Mouse (Mus musculus): Measurements from ENCODE around the gene Adarb1. TPM values are rescaled to one million over a fixed set of nuclear protein-coding genes. Genes with fewer than 3 reads are reported as not detected.
A peak's percentile ranks its signal among the peaks of the same experiment; 100 is the strongest.

Gene Adarb1
- total and polyA plus RNA-seq, 3 experiments = 11.4 to 17.2 (median 17.1) TPM

DNA sequence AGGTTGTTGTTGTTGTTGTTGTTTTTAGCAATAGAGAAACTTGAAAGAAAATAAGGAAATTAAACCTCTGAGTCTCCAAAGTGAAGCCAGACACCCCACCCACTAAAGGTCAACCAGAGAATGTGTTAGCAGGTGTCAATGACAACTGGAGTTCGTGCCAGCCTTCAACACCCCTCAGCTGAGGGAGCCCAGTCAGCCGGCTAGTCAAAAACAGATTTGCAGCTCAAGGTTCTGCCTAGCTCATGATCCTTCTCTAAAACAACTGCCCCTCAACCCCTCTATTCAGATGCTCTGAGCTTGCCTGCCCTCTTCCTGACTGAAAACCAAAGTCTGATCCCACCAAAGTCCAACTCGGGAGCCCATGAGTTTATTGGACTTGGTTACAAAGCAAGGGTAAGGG is 23.7 kb upstream of the Adarb1 start:
- 48% methylated on average over 3 of the region's 3 CpGs for WGBS
- H3K27ac ChIP-seq = peak overlapping the region; percentile 84
- H3K79me2 ChIP-seq (replicated peaks; ENCODE audit: control insufficient read depth, insufficient read depth, low read length) = no peaks in the 10 kb centered on the region
- peaks cover 4% of the 10 kb centered on the region for H3K4me1 ChIP-seq (ENCODE audit: control insufficient read depth, insufficient read depth, low read length)
- H3K27me3 ChIP-seq (ENCODE audit: control insufficient read depth, insufficient read depth, low read length) = no peaks in the 10 kb centered on the region
- intact Hi-C loops (cut with DNase I) = loop anchor here (2.0 kb wide), 1 partner anchor 67 kb away; no protein-coding TSS in a partner anchor
- peak; percentile 44 for DNase-seq
- H3K4me3 ChIP-seq = no peak overlapping the region
- H3K9ac ChIP-seq (ENCODE audit: low read depth, low read length) = 0 out of 2 replicates have a peak overlapping the region, but pooled peaks have one; percentile 8
- 0 out of 2 replicates have a peak, but pooled peaks have one; percentile 19 for TF ChIP-seq EP300 (IDR thresholded peaks at IDR 0.05; ENCODE audit: insufficient read depth, low read depth, low read length)
- TF ChIP-seq POLR2A (IDR thresholded peaks at IDR 0.05; ENCODE audit: insufficient read depth, low read depth, low read length) = no peak
- H3K36me3 ChIP-seq (ENCODE audit: control insufficient read depth, insufficient read depth, low read length) = no peaks in the 10 kb centered on the region; the same call in 1 of the 2 replicates

DNA sequence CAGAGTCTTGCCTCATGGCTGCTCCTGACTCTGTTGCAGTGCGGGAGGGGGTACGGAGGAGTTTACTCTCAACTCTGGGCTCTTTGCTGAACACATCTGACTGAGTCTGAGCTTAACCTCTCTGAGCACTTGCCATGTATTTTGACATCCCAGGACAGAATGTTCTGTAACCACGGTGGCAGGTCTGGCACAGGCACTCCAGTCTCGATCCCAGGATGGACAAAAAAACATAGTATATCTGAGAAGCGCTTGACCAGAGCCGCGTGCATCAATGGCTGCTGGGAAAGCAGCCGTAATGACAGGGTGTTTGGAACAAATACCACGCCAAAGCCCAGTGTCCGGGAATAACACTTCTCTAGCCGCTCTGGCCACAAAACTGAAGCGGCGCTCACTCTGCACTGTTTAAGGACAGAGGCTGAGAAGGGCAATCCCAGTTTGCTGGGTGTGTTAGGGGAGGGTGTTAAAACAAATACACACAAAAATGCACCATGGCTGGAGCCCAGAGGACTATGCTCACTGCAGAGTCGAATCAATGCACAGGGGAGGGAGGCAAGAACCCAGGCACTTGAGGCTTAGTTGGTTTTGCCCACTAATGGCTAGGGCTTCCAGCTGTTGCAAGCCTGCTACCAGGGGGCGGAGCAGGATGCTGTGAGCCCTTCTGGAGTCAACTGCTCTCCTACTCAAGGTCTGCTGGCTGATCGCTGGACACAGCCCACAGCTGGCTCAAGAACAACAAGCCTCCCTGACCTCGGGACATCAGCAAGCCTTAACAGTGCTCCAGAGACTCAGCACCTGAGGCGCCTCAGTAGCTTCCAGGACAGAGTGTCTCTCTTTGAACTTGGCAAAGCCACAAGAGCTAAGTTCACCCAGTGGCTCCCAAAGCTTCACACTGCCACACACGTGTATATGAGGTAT is 23.0 kb upstream of the Adarb1 start:
- Histone ChIP-seq H3K36me3 (ENCODE audit: control insufficient read depth, insufficient read depth, low read length) (no peaks in the 10 kb centered on the region; the same call in 1 of the 2 replicates), H3K9ac (ENCODE audit: low read depth, low read length) (no peak overlapping the region; the same call in 1 of the 2 replicates), H3K4me3 (no peak overlapping the region), H3K79me2 (replicated peaks; ENCODE audit: control insufficient read depth, insufficient read depth, low read length) (no peaks in the 10 kb centered on the region), H3K27me3 (ENCODE audit: control insufficient read depth, insufficient read depth, low read length) (no peaks in the 10 kb centered on the region), H3K4me1 (ENCODE audit: control insufficient read depth, insufficient read depth, low read length) (peaks cover 6% of the 10 kb centered on the region), H3K27ac (peak overlapping the region; percentile 84)
- peak; percentile 31 for TF ChIP-seq CTCF (IDR thresholded peaks at IDR 0.05)
- peak; percentile 100 for TF ChIP-seq EP300 (IDR thresholded peaks at IDR 0.05; ENCODE audit: insufficient read depth, low read depth, low read length)
- TF ChIP-seq POLR2A (IDR thresholded peaks at IDR 0.05; ENCODE audit: insufficient read depth, low read depth, low read length) = peak; percentile 21; the same call in 1 of the 2 replicates
- intact Hi-C loops (cut with DNase I) = loop anchor here (2.0 kb wide), 1 partner anchor 68 kb away; no protein-coding TSS in a partner anchor
- peak; percentile 76 to 83 for DNase-seq
- WGBS = 29% methylated on average over 19 of the region's 19 CpGs

DNA sequence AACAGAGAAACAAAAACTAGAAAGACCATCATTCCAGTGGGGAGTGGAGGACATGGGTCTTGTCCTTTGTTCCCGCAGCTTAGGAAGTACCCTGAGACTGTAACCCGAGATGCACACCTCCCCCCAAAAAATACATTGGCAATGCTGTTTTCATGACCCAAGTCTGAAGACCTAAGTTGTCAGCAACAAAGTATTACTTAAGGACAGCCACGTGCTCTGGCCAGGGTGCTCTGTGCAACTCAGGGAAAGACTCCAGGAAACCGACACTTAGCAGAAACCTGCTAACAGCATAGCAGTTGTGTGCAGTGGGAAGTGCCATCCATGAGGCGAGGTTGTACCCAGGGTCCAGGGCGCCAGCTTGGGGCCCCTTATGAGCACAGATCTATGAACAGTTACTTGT is 22.2 kb upstream of the Adarb1 start:
- peak; percentile 30 to 41 for DNase-seq
- TF ChIP-seq POLR2A (IDR thresholded peaks at IDR 0.05; ENCODE audit: insufficient read depth, low read depth, low read length) (no peak), CTCF (IDR thresholded peaks at IDR 0.05) (no peak), EP300 (IDR thresholded peaks at IDR 0.05; ENCODE audit: insufficient read depth, low read depth, low read length) (no peak)
- Histone ChIP-seq H3K36me3 (ENCODE audit: control insufficient read depth, insufficient read depth, low read length) (no peaks in the 10 kb centered on the region; the same call in 1 of the 2 replicates), H3K4me3 (no peak overlapping the region), H3K27me3 (ENCODE audit: control insufficient read depth, insufficient read depth, low read length) (no peaks in the 10 kb centered on the region), H3K4me1 (ENCODE audit: control insufficient read depth, insufficient read depth, low read length) (peaks cover 11% of the 10 kb centered on the region), H3K79me2 (replicated peaks; ENCODE audit: control insufficient read depth, insufficient read depth, low read length) (no peaks in the 10 kb centered on the region), H3K9ac (ENCODE audit: low read depth, low read length) (no peak overlapping the region), H3K27ac (peak overlapping the region; percentile 84)
- 44% methylated on average over 6 of the region's 6 CpGs for WGBS
- intact Hi-C loops (cut with DNase I) = loop anchor here (2.0 kb wide), 1 partner anchor 69 kb away; no protein-coding TSS in a partner anchor

- Histone ChIP-seq H3K4me3 (no peak overlapping the region), H3K36me3 (ENCODE audit: control insufficient read depth, insufficient read depth, low read length) (no peaks in the 10 kb centered on the region; the same call in 1 of the 2 replicates), H3K9ac (ENCODE audit: low read depth, low read length) (no peak overlapping the region), H3K79me2 (replicated peaks; ENCODE audit: control insufficient read depth, insufficient read depth, low read length) (no peaks in the 10 kb centered on the region), H3K4me1 (ENCODE audit: control insufficient read depth, insufficient read depth, low read length) (peaks cover 16% of the 10 kb centered on the region), H3K27ac (no peak overlapping the region), H3K27me3 (ENCODE audit: control insufficient read depth, insufficient read depth, low read length) (no peaks in the 10 kb centered on the region)
- DNase-seq = no peak
- intact Hi-C loops (cut with DNase I) = no loop called here
- no peak for TF ChIP-seq POLR2A (IDR thresholded peaks at IDR 0.05; ENCODE audit: insufficient read depth, low read depth, low read length)
- TF ChIP-seq EP300 (IDR thresholded peaks at IDR 0.05; ENCODE audit: insufficient read depth, low read depth, low read length) = no peak
- TF ChIP-seq CTCF (IDR thresholded peaks at IDR 0.05) = no peak
- 93% methylated on average over 3 of the region's 3 CpGs for WGBS
Observed at GRCm38 (mm10) chr10:77439026-77439425, 21.0 kb upstream of the Adarb1 start.

- no peaks in the 10 kb centered on the region; the same call in 1 of the 2 replicates for H3K36me3 ChIP-seq (ENCODE audit: control insufficient read depth, insufficient read depth, low read length)
- no peak overlapping the region for H3K4me3 ChIP-seq
- peaks cover 23% of the 10 kb centered on the region for H3K4me1 ChIP-seq (ENCODE audit: control insufficient read depth, insufficient read depth, low read length)
- H3K27me3 ChIP-seq (ENCODE audit: control insufficient read depth, insufficient read depth, low read length) = no peaks in the 10 kb centered on the region
- H3K27ac ChIP-seq = no peak overlapping the region
- DNase-seq = no peak
- intact Hi-C loops (cut with DNase I) = no loop called here
- WGBS = 56% methylated on average over 1 of the region's 1 CpGs
- TF ChIP-seq POLR2A (IDR thresholded peaks at IDR 0.05; ENCODE audit: insufficient read depth, low read depth, low read length) = no peak
- TF ChIP-seq CTCF (IDR thresholded peaks at IDR 0.05) = no peak
- TF ChIP-seq EP300 (IDR thresholded peaks at IDR 0.05; ENCODE audit: insufficient read depth, low read depth, low read length) = no peak
- H3K9ac ChIP-seq (ENCODE audit: low read depth, low read length) = no peak overlapping the region
- no peaks in the 10 kb centered on the region for H3K79me2 ChIP-seq (replicated peaks; ENCODE audit: control insufficient read depth, insufficient read depth, low read length)
Observed at GRCm38 (mm10) chr10:77438021-77438420, 20.0 kb upstream of the Adarb1 start.

Measured in heart, adult 2 months (tissue).